ENCODE assay signal across 34 mouse cellular contexts in the genomic region with DNA sequence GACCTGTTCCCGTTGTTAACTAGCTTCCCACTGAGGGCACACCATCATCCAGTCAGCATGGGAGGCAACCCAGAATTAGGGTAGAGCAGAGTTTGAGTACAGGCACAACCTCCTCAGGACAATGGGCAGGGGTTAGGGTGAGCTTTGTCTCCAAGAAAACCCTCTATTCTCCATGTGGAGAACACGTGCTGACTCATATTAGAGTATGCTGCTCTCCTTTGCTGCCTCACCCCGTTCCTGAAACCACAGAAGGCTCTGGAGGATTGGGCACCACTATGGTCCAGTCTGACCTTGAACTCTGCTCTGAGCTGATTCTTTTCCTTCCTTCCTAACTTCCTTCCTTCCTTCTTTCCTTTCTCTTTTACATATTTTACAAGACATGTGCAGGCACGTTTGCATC. TPM values are rescaled to one million over a fixed set of nuclear protein-coding genes. Genes with fewer than 3 reads are reported as not detected.
"Had no signal": no experiment of that assay in that cellular context is flagged by ENCODE, and none has a peak within 500 bp of the region (broad histone marks: within the 10 kb centered on the region; RNA-seq: fewer than 3 reads in every experiment).

No protein-coding gene starts in this region.

- H3K27me3 ChIP-seq: heart, embryonic 12.5 days; hindbrain, embryonic 12.5 days; intestine, embryonic 15.5 days; limb, embryonic 13.5 days; limb, embryonic 15.5 days; liver, embryonic 12.5 days had no signal

- DNase-seq: gastrocnemius, adult 2 months; gastrocnemius, postnatal 10 days; gastrocnemius, postnatal 25 days; heart, adult 18-20 months; heart, postnatal 10 days; heart, postnatal 4 days; kidney, adult 18-20 months; kidney, adult 8-10 months; kidney, postnatal 10 days; kidney, postnatal 25 days; kidney, postnatal 4 days; left cerebral cortex, postnatal 4 days had no signal

- H3K9me3 ChIP-seq: heart, embryonic 10.5 days; heart, embryonic 12.5 days; hindbrain, embryonic 10.5 days; hindbrain, embryonic 12.5 days; intestine, embryonic 15.5 days; limb, embryonic 13.5 days; limb, embryonic 15.5 days; liver, embryonic 12.5 days had no signal

- H3K4me2 ChIP-seq: heart, embryonic 12.5 days; hindbrain, embryonic 12.5 days; hindbrain, embryonic 14.5 days; intestine, embryonic 15.5 days; limb, embryonic 13.5 days; limb, embryonic 15.5 days; liver, embryonic 12.5 days had no signal

- H3K4me1 ChIP-seq: intestine, embryonic 15.5 days had no signal

- H3K36me3 ChIP-seq: heart, embryonic 10.5 days; heart, embryonic 12.5 days; hindbrain, embryonic 10.5 days; hindbrain, embryonic 12.5 days; intestine, embryonic 15.5 days; limb, embryonic 15.5 days had no signal

- H3K4me3 ChIP-seq: gastrocnemius, adult 2 months; heart, embryonic 10.5 days; heart, embryonic 12.5 days; hindbrain, embryonic 10.5 days; hindbrain, embryonic 12.5 days; intestine, embryonic 15.5 days; layer of hippocampus, adult 2 months; left cerebral cortex, adult 2 months; limb, embryonic 13.5 days; limb, embryonic 15.5 days; liver, embryonic 12.5 days had no signal

- ATAC-seq: hindbrain, embryonic 16.5 days; inflammation-experienced regulatory T-cells, adult 6 months; intestine, embryonic 15.5 days; intestine, postnatal 0 days; liver, embryonic 12.5 days had no signal

RNA-seq across cellular contexts. Expression of a gene that starts 35.9 kb away (rescaled TPM):
- total RNA-seq: gastrocnemius, adult 2 months; gastrocnemius, postnatal 25 days; granulocyte monocyte progenitor cell, adult 5-6 weeks; heart, adult 18-20 months; heart, adult 8-10 months; heart, postnatal 25 days; liver, adult 2 months had no signal
- polyA plus RNA-seq: heart, embryonic 10.5 days; heart, embryonic 12.5 days; heart, embryonic 14.5 days; heart, embryonic 16.5 days; hindbrain, embryonic 10.5 days; hindbrain, embryonic 12.5 days; hindbrain, embryonic 16.5 days; intestine, embryonic 15.5 days; intestine, postnatal 0 days; kidney, embryonic 14.5 days; kidney, embryonic 16.5 days; limb, embryonic 15.5 days; liver, embryonic 12.5 days had no signal
